Mouse (Mus musculus) bone marrow macrophage, adult 2 months (primary cell): ENCODE data around the gene Rbmxl1.

Experiments used
- CTCF ChIP-seq: IDR thresholded peaks from 2 replicates; pipeline ENCODE4 v1.5.1; 2012; ENCODE audit warnings: low read depth, mild to moderate bottlenecking, low read length, moderate library complexity
- POLR2A ChIP-seq: IDR thresholded peaks from 2 replicates; pipeline ENCODE4 v1.6.1; 2012; ENCODE audit warnings: mild to moderate bottlenecking, low read depth, low read length, borderline replicate concordance

- TF ChIP-seq POLR2A = no peak
- no peak for TF ChIP-seq CTCF
These were observed 35.8 kb upstream of the Rbmxl1 start for GRCm38 (mm10) chr8:78544545-78544944.
